Mouse (Mus musculus) left cerebral cortex, adult 2 months (tissue): ENCODE measurements at regions not wholly inside any gene's neighbourhood (a gene's known extent, or its start where the extent isn't known, plus 50 kb on each side); places are given as distances from the start of the nearest gene placed in this dataset.
A peak's percentile ranks its signal among the peaks of the same experiment; 100 is the strongest.

Experiments used
- DNase-seq, 2 experiments: peaks; one replicate each; pipeline ENCODE4 v3.0.0; 2021 to 2022; ENCODE audit warnings: low spot score in 2 of 2, mixed read lengths in 1 of 2; ENCODE audit errors: extremely low spot score in 1 of 2
- H3K27ac ChIP-seq: fragments of 200-600 bp; 2 replicates; pipeline ENCODE4 v1.8.1; 2022
- H3K4me3 ChIP-seq: fragments of 200-600 bp; 2 replicates; pipeline ENCODE4 v1.8.1; 2022
- CTCF ChIP-seq: fragments of 200-600 bp; IDR thresholded peaks from 2 replicates; pipeline ENCODE4 v1.8.1; 2022; ENCODE audit warnings: antibody characterized with exemption, mild to moderate bottlenecking, moderate library complexity
- intact Hi-C: fragments of 180-260 bp; cut with DNase I; formaldehyde crosslinking; loops from one replicate; pipeline ENCODE4 v1.15.1; 2025

- TF ChIP-seq CTCF: no peak
- intact Hi-C loops: no loop called here
- no peak overlapping the region for H3K4me3 ChIP-seq
- DNase-seq: no peak
- peak overlapping the region; percentile 62 for H3K27ac ChIP-seq
Measured at GRCm38 (mm10) chr1:92309381-92309780, 113.9 kb upstream of the Hdac4 start.

DNA sequence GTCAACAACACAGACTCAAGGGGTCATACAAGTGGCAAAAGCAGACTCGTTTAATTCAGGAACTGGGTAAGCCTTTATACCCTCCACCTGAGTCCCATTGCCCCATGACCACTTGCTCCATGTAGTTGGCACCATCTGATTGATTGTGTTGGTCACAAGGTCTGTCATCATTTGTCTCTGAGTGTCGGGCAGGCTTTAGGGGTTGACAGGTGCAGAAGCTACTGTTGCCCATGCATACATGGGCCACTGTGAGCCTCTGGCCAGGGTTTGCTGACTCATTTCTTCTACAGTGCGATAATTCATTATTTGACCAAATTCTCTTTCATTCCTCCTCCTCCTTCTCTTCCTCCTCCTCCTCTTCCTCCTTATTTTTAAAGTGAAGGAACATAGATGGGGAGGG lies 113.0 kb upstream of the Hdac4 start:
- intact Hi-C loops: no loop called here
- H3K27ac ChIP-seq: no peak overlapping the region
- no peak overlapping the region for H3K4me3 ChIP-seq
- no peak for TF ChIP-seq CTCF
- no peak for DNase-seq

DNA sequence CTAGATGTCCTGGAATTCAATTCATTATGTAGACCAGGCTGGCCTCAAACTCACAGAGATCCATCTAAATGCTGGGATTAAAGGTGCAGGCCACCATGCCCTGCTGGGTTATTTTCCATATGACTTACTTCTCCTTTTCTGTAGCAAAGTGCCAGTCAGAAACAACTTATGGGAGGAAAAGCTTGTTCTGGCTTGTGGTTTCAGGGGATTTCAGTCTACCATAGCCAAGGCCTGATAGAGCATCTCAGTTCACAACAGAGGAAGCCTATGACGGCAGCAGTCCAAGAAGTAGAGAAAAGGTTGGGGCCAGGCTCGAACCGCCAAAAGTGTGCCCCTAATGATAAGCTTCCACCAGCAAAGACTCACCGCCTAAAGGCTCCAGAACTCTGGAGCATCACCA lies 110.5 kb upstream of the Hdac4 start:
- DNase-seq: no peak
- no peak for TF ChIP-seq CTCF
- Histone ChIP-seq H3K4me3 (no peak overlapping the region), H3K27ac (no peak overlapping the region)
- intact Hi-C loops: no loop called here

GRCm38 (mm10) chr1:92299041-92299440 lies 103.5 kb upstream of the Hdac4 start:
- DNase-seq: peak; percentile 28 to 48
- H3K27ac ChIP-seq: peak overlapping the region; percentile 84
- no peak overlapping the region for H3K4me3 ChIP-seq
- TF ChIP-seq CTCF: no peak
- intact Hi-C loops: loop anchor here (5.0 kb wide), 1 partner anchor 93 kb away; no protein-coding TSS in a partner anchor

- no peak for TF ChIP-seq CTCF
- intact Hi-C loops: no loop called here
- no peak for DNase-seq
- Histone ChIP-seq H3K27ac (no peak overlapping the region), H3K4me3 (no peak overlapping the region)
Measured at GRCm38 (mm10) chr1:92292681-92293380, 97.3 kb upstream of the Hdac4 start.

- H3K27ac ChIP-seq: no peak overlapping the region
- H3K4me3 ChIP-seq: no peak overlapping the region
- no peak for TF ChIP-seq CTCF
- no peak for DNase-seq
- intact Hi-C loops: no loop called here
Measured at GRCm38 (mm10) chr1:92286966-92287342, 91.5 kb upstream of the Hdac4 start.

DNA sequence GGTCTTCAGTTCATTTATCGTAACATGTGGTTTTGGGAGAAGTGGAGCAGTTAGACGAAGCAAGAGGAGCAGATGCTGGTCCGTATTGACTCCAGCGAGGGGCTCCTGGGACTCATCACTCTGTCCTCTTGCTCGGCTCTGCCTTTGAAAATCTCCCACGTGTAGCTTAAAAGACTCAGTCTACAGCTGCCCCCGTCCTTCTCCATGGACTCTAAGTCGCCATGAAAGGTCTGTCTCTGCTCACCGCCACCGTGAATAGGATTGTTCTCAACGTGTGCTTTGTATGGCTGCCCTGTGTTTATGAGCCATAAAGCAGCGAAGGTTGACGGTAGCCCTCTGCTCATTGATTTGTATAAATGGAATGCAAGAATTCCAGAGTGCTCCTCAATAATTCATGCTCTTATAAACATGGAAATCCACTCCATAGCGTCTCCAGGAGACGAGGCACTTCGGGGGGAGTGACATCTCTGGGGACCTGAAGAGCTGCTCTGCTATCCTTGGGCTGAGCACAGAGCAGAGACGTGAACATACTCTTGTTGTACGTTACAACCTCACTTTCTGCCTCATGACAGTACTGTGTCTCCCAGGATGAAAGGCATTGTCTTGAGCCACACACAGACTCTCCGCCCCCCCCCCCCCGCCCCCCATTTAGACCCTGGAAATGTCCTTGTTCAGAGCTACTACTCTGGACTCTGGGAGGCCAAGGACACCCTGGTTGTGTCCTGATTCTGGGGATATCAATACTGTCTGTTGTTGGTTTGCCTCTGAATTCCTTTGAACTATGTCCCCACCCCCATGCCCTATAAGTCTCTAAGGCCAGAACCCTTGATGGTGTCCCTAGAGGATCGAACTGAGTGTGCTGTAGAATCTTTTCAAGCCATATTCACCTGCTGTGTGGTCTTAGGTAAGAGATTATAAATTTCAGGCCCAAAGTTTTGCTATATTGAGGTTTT lies 90.8 kb upstream of the Hdac4 start:
- Histone ChIP-seq H3K27ac (no peak overlapping the region), H3K4me3 (no peak overlapping the region)
- intact Hi-C loops: no loop called here
- no peak for DNase-seq
- TF ChIP-seq CTCF: no peak

GRCm38 (mm10) chr1:92284155-92284554 lies 88.7 kb upstream of the Hdac4 start:
- Histone ChIP-seq H3K27ac (no peak overlapping the region), H3K4me3 (no peak overlapping the region)
- no peak for TF ChIP-seq CTCF
- intact Hi-C loops: no loop called here
- no peak for DNase-seq

- intact Hi-C loops: no loop called here
- Histone ChIP-seq H3K27ac (no peak overlapping the region), H3K4me3 (no peak overlapping the region)
- TF ChIP-seq CTCF: no peak
- DNase-seq: no peak
Measured at GRCm38 (mm10) chr1:92277199-92277747, 81.8 kb upstream of the Hdac4 start.

- H3K4me3 ChIP-seq: no peak overlapping the region
- TF ChIP-seq CTCF: no peak; the same call in 1 of the 2 replicates
- no peak for DNase-seq
- intact Hi-C loops: no loop called here
- H3K27ac ChIP-seq: no peak overlapping the region
Measured at GRCm38 (mm10) chr1:92275388-92275787, 79.9 kb upstream of the Hdac4 start.

- intact Hi-C loops: no loop called here
- no peak for TF ChIP-seq CTCF
- Histone ChIP-seq H3K4me3 (no peak overlapping the region), H3K27ac (no peak overlapping the region)
- DNase-seq: no peak
Measured at GRCm38 (mm10) chr1:92273760-92274159, 78.3 kb upstream of the Hdac4 start.

DNA sequence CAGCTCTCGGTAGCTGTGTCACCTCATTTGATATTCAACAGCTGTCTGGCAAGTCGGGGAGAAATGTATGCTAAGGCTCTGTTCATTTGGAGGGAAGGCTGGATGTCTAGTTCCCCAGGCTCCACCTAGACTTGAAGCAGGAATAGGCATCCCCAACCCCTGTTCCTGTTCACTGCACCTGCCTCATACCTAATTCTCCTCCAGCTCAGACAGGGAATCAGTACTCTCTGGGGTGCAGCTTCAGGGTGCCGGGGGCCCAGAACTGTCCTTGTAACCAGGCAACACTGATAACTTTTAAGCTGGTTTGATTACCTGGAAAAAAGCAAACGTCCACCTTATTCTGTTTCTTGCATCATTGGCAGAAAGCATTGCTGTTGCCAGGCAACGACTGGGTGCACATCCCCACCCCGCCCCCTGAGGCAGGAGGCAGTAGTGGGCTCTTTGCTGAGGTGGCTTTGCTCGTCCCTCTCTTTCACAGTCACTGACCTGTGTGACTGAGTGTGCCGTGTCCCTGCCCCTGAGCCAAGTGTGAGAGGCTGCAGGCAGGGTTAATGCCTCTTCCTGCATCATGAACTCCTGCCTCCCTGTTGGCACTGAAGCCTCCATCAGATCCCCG lies 76.3 kb upstream of the Hdac4 start:
- DNase-seq: no peak
- Histone ChIP-seq H3K27ac (no peak overlapping the region), H3K4me3 (no peak overlapping the region)
- TF ChIP-seq CTCF: no peak; the same call in 1 of the 2 replicates
- intact Hi-C loops: no loop called here
